Mouse (Mus musculus) cerebellum, adult 2 months (tissue): ENCODE measurements around the gene Zc3h6.

ENCODE experiments used
- CTCF ChIP-seq: fragments of 200-500 bp; IDR thresholded peaks from 2 replicates; pipeline ENCODE4 v1.5.1; 2011; ENCODE audit warnings: low read depth, mild to moderate bottlenecking, control low read depth, low read length, moderate library complexity, borderline replicate concordance; ENCODE audit not compliant: insufficient read depth
- POLR2A ChIP-seq: fragments of 200-500 bp; IDR thresholded peaks from 2 replicates; pipeline ENCODE4 v1.6.1; 2011; ENCODE audit warnings: low read length, control low read depth, borderline replicate concordance; ENCODE audit not compliant: insufficient read depth

DNA sequence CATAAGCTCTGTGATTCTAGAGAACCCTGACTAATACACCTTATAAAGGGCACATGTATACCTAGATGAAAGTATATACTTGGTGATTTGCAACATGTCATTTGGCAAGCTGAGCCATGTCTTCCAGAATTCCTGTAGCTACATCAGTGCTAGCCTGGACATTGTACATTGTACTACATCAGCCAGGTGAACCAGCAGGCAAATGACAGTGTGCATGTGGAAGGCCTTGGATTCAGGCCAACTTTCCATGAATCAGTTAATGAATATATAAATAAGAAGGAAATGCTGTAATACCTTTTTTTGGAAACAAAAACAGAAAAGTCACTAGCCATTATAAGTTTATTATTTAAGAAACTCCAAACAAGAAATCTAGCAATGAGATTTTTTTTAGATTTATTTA is 13.0 kb upstream of the Zc3h6 start:
- TF ChIP-seq CTCF (no peak), POLR2A (no peak)
